Mouse (Mus musculus): ENCODE measurements around the gene Epha4.

DNA sequence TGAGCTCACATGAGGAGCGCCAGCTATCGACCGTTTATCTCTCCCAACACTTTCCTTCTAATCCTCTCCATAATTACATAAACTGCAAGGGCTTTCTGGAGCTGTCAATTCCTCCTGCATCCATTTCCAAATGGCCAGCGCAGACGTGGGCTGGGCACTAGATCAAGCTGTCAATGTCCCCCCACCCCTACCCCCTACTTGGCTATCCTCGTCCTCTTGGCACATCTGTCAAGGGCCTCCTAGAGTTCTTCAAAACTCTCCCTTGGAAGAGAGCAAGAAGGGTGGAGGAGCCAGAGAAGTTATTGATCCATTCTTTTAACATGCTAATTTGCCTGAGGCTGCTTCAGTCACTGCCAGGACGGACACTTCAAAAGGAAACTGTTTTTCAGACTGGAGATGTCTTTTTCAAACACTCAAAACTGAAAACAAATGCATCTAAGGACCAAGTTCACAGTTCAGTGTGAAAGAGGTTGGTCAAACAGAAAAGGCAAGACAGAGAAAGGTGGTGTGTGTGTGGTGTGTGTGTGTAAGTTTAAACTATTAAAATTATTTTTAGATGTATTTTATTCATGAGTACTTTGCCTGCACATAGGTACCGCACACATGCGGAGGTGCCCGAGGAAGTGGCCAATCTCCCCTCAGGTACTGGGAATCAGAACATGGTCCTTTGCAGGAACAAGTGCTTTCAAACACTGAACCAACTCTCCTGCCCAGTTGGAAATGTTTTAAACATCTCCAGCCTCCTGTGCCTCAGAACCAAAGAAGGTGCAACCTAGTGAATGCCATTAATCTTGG is 20.9 kb downstream of the Epha4 start:
- no peak for TF ChIP-seq POLR2A (IDR thresholded peaks at IDR 0.05; ENCODE audit: control insufficient read depth, low read depth, low read length)
- no peak for TF ChIP-seq CTCF (IDR thresholded peaks at IDR 0.05; ENCODE audit: control insufficient read depth, insufficient read depth, insufficient replicate concordance, low read depth, low read length)
